ENCODE assay signal across 9 mouse cellular contexts in the genomic region with DNA sequence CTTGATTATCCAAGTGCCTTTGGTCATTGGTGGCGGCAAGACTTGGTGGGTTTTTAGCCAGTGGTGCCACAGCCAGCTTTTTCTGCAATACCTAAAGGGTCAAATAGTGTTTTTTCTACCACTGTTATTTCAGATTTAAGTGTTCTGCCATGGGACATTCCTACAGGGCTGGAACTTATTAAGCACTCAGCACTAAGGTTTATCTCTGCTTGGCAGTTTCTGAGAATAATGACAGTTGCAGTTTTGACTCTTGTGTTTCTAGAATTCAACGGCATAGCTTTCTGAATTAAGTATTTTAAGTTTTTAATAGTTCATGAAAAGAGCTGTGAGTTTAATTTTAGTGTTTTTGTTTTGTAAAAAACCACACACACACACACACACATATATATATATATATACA. TPM values are rescaled to one million over a fixed set of nuclear protein-coding genes. Genes with fewer than 3 reads are reported as not detected.
DNase-seq lines count a peak whose midpoint lies in the region; ATAC-seq lines count a peak whose summit lies in the region.
"Had no signal": no experiment of that assay in that cellular context is flagged by ENCODE, and none has a peak within 500 bp of the region (broad histone marks: within the 10 kb centered on the region; RNA-seq: fewer than 3 reads in every experiment).

No protein-coding gene starts in this region.

- H3K4me1 ChIP-seq in kidney, embryonic 15.5 days, result peaks cover 8% of the 10 kb centered on the region
- H3K4me1 ChIP-seq in embryonic facial prominence, embryonic 10.5 days, result peaks cover 12% of the 10 kb centered on the region
- H3K4me1 ChIP-seq in hindbrain, embryonic 16.5 days (ENCODE audit: control insufficient read depth, insufficient read depth, low read depth, low read length), result peaks cover 17% of the 10 kb centered on the region
- H3K4me1 ChIP-seq in midbrain, embryonic 14.5 days (ENCODE audit: control insufficient read depth, insufficient read depth, low read length), result peaks cover 24% of the 10 kb centered on the region

- no peaks in the 10 kb centered on the region for H3K36me3 ChIP-seq in kidney, embryonic 15.5 days
- H3K36me3 ChIP-seq in embryonic facial prominence, embryonic 10.5 days (replicated peaks), result peaks cover 8% of the 10 kb centered on the region; the same call in 1 of the 2 replicates
- no peaks in the 10 kb centered on the region for H3K36me3 ChIP-seq in hindbrain, embryonic 16.5 days (ENCODE audit: control insufficient read depth, insufficient read depth, low read length)
- H3K36me3 ChIP-seq in midbrain, embryonic 14.5 days (ENCODE audit: control insufficient read depth, insufficient read depth, low read length), result no peaks in the 10 kb centered on the region

- 95% methylated on average over 2 of the region's 2 CpGs for WGBS in kidney, embryonic 15.5 days
- WGBS in embryonic facial prominence, embryonic 10.5 days, result 84% methylated on average over 2 of the region's 2 CpGs
- WGBS in hindbrain, embryonic 16.5 days, result 83% methylated on average over 2 of the region's 2 CpGs
- 92% methylated on average over 2 of the region's 2 CpGs for WGBS in midbrain, embryonic 14.5 days

- H3K9me3 ChIP-seq in kidney, embryonic 15.5 days (replicated peaks), result no peaks in the 10 kb centered on the region
- H3K9me3 ChIP-seq in embryonic facial prominence, embryonic 10.5 days, result no peaks in the 10 kb centered on the region
- no peaks in the 10 kb centered on the region for H3K9me3 ChIP-seq in hindbrain, embryonic 16.5 days (ENCODE audit: control insufficient read depth, low read length)
- H3K9me3 ChIP-seq in midbrain, embryonic 14.5 days (ENCODE audit: control insufficient read depth, low read length), result no peaks in the 10 kb centered on the region

- no peaks in the 10 kb centered on the region for H3K27me3 ChIP-seq in kidney, embryonic 15.5 days
- no peaks in the 10 kb centered on the region for H3K27me3 ChIP-seq in embryonic facial prominence, embryonic 10.5 days (replicated peaks; ENCODE audit: low read depth, poor library complexity, severe bottlenecking)
- no peaks in the 10 kb centered on the region for H3K27me3 ChIP-seq in hindbrain, embryonic 16.5 days (replicated peaks; ENCODE audit: control insufficient read depth, insufficient read depth, low read length)
- H3K27me3 ChIP-seq in midbrain, embryonic 14.5 days (ENCODE audit: control insufficient read depth, insufficient read depth, low read length), result no peaks in the 10 kb centered on the region

- H3K4me2 ChIP-seq in kidney, embryonic 15.5 days, result peak overlapping the region; percentile 80
- peak overlapping the region; percentile 73 for H3K4me2 ChIP-seq in hindbrain, embryonic 16.5 days (ENCODE audit: low read length)
- H3K4me2 ChIP-seq in midbrain, embryonic 14.5 days (ENCODE audit: low read length), result peak overlapping the region; percentile 86

- no peak for ATAC-seq in kidney, embryonic 15.5 days (replicated peaks; ENCODE audit: low FRiP score)
- no peak for ATAC-seq in hindbrain, embryonic 16.5 days
- no peak for ATAC-seq in midbrain, embryonic 14.5 days (ENCODE audit: low FRiP score, low TSS enrichment)

- no peak overlapping the region for H3K27ac ChIP-seq in kidney, embryonic 15.5 days
- H3K27ac ChIP-seq in embryonic facial prominence, embryonic 10.5 days (replicated peaks), result no peak overlapping the region
- H3K27ac ChIP-seq in hindbrain, embryonic 16.5 days (ENCODE audit: low read depth, low read length), result no peak overlapping the region
- no peak overlapping the region for H3K27ac ChIP-seq in midbrain, embryonic 14.5 days (replicated peaks; ENCODE audit: low read depth, low read length)

- H3K4me3 ChIP-seq in kidney, embryonic 15.5 days (replicated peaks), result peak overlapping the region; percentile 19
- H3K4me3 ChIP-seq in embryonic facial prominence, embryonic 10.5 days, result peak overlapping the region; percentile 84
- peak overlapping the region; percentile 35 for H3K4me3 ChIP-seq in hindbrain, embryonic 16.5 days (ENCODE audit: low read length)
- H3K4me3 ChIP-seq in midbrain, embryonic 14.5 days (replicated peaks; ENCODE audit: low read depth, low read length), result peak overlapping the region; percentile 84

- H3K9ac ChIP-seq in kidney, embryonic 15.5 days, result no peak overlapping the region
- no peak overlapping the region for H3K9ac ChIP-seq in hindbrain, embryonic 16.5 days (ENCODE audit: low read depth, low read length)
- no peak overlapping the region for H3K9ac ChIP-seq in midbrain, embryonic 14.5 days (replicated peaks; ENCODE audit: low read length)

- no peak for DNase-seq in kidney, postnatal 4 days
- no peak for DNase-seq in embryonic facial prominence, embryonic 10.5 days (ENCODE audit: low spot score)
- no peak for DNase-seq in midbrain, embryonic 14.5 days
- no peak for DNase-seq in frontal cortex, postnatal 10 days (ENCODE audit: low spot score in 2 of 2)
- no peak for DNase-seq in adrenal gland, postnatal 25 days
- DNase-seq in gastrocnemius, postnatal 10 days, result no peak
- DNase-seq: lung, postnatal 14 days had no signal

RNA-seq across cellular contexts. Expression of a gene that starts 2.5 kb away (rescaled TPM):
- polyA plus RNA-seq in kidney, embryonic 15.5 days (2015; fragmentation: Nextera tagmentation; extraction: Ambion mirVana), result 2.4 and 2.7 TPM in 2 replicates
- polyA plus RNA-seq in embryonic facial prominence, embryonic 10.5 days (2016; fragmentation: Nextera tagmentation; extraction: Ambion mirVana), result 2.9 and 3.0 TPM in 2 replicates
- polyA plus RNA-seq in hindbrain, embryonic 16.5 days (2015; fragmentation: Nextera tagmentation; extraction: Ambion mirVana), result 2.3 and 2.7 TPM in 2 replicates
- polyA plus RNA-seq in midbrain, embryonic 14.5 days (2014; fragmentation: Nextera tagmentation; extraction: Ambion mirVana), result 6.7 and 8.4 TPM in 2 replicates
- 12.8 and 13.9 TPM in 2 replicates for total RNA-seq in adrenal gland, postnatal 25 days (2021)
- 1 to 10 TPM; 5.0 to 5.1 TPM for total RNA-seq in gastrocnemius, postnatal 10 days (2021)

Comparison
In these comparisons a context has a peak if more than half of its experiments do, and no peak if none do; other contexts are left out.
1. H3K4me3 ChIP-seq: peak in every context shown above with its lines; median percentile 84 in embryonic facial prominence, embryonic 10.5 days; 84 in midbrain, embryonic 14.5 days; 35 in hindbrain, embryonic 16.5 days; 19 in kidney, embryonic 15.5 days.